Mouse (Mus musculus): ENCODE data around the gene Olfr285.

GRCm38 (mm10) chr15:98295628-98296551, 21.3 kb downstream of the Olfr285 start, which contains the start of gene Zfp641:
- TF ChIP-seq EP300 (IDR thresholded peaks at IDR 0.05; ENCODE audit: low read length): no peak
- no peak for TF ChIP-seq CTCF (conservative IDR thresholded peaks at IDR 0.05 in 1 of 2, IDR thresholded peaks at IDR 0.05 in 1 of 2; ENCODE audit: low read depth in 2 of 2, low read length in 2 of 2)
- no peak for TF ChIP-seq POLR2A (IDR thresholded peaks at IDR 0.05; ENCODE audit: low read depth, low read length)
- no peak for TF ChIP-seq ZC3H11A (IDR thresholded peaks at IDR 0.05; ENCODE audit: low read depth, low read length)
- no peak for TF ChIP-seq ZNF384 (IDR thresholded peaks at IDR 0.05; ENCODE audit: low read depth, low read length)
